Mouse (Mus musculus): Measurements from ENCODE around the gene Rgs3.

GRCm38 (mm10) chr4:62607805-62608204 lies 48.2 kb downstream of the Rgs3 start:
- TF ChIP-seq CTCF (IDR thresholded peaks at IDR 0.05; ENCODE audit: low read depth) = no peak
- no peak for TF ChIP-seq EP300 (IDR thresholded peaks at IDR 0.05; ENCODE audit: low read depth)

Data from liver, postnatal 0 days (tissue).